Mouse (Mus musculus): ENCODE results near the gene Fmod. TPM values are rescaled to one million over a fixed set of nuclear protein-coding genes. Genes with fewer than 3 reads are reported as not detected.

The Fmod gene
- polyA plus RNA-seq, 1 experiment from 2014 or later = 16.0 TPM

- Histone ChIP-seq H3K27me3 (ENCODE audit: control insufficient read depth, insufficient read depth, low read length) (no peaks in the 10 kb centered on the region), H3K4me1 (ENCODE audit: control insufficient read depth, insufficient read depth, low read length) (peaks cover 17% of the 10 kb centered on the region), H3K4me2 (ENCODE audit: low read depth) (no peak overlapping the region), H3K9ac (ENCODE audit: low read length) (no peak overlapping the region), H3K4me3 (ENCODE audit: low read depth, low read length) (no peak overlapping the region), H3K36me3 (ENCODE audit: control insufficient read depth, insufficient read depth, low read length) (0 out of 2 replicates have a peak, but pooled peaks cover 3% of the 10 kb centered on the region), H3K27ac (ENCODE audit: low read depth, low read length) (no peak overlapping the region), H3K9me3 (ENCODE audit: control insufficient read depth, low read length) (no peaks in the 10 kb centered on the region)
- 91% methylated on average over 5 of the region's 5 CpGs for WGBS
- ATAC-seq (ENCODE audit: insufficient read depth, low FRiP score, low TSS enrichment) (no peak), DNase-seq (ENCODE audit: low spot score) (no peak)
Observed at GRCm38 (mm10) chr1:134080881-134081450, 43.9 kb downstream of the Fmod start.

- WGBS = 68% methylated on average over 11 of the region's 11 CpGs
- Histone ChIP-seq H3K9me3 (ENCODE audit: control insufficient read depth, low read length) (no peaks in the 10 kb centered on the region), H3K4me3 (ENCODE audit: low read depth, low read length) (no peak overlapping the region), H3K9ac (ENCODE audit: low read length) (no peak overlapping the region), H3K27ac (ENCODE audit: low read depth, low read length) (no peak overlapping the region), H3K27me3 (ENCODE audit: control insufficient read depth, insufficient read depth, low read length) (no peaks in the 10 kb centered on the region), H3K36me3 (ENCODE audit: control insufficient read depth, insufficient read depth, low read length) (no peaks in the 10 kb centered on the region), H3K4me1 (ENCODE audit: control insufficient read depth, insufficient read depth, low read length) (peaks cover 19% of the 10 kb centered on the region), H3K4me2 (ENCODE audit: low read depth) (no peak overlapping the region)
- DNase-seq (ENCODE audit: low spot score) (no peak), ATAC-seq (ENCODE audit: insufficient read depth, low FRiP score, low TSS enrichment) (no peak)
Observed at GRCm38 (mm10) chr1:134082987-134083516, 46.0 kb downstream of the Fmod start.

- no peak for ATAC-seq (ENCODE audit: insufficient read depth, low FRiP score, low TSS enrichment)
- no peak overlapping the region for H3K27ac ChIP-seq (ENCODE audit: low read depth, low read length)
Observed at GRCm38 (mm10) chr1:134083676-134084075, 46.6 kb downstream of the Fmod start.

GRCm38 (mm10) chr1:134084128-134084527 lies 47.1 kb downstream of the Fmod start:
- no peaks in the 10 kb centered on the region for H3K9me3 ChIP-seq (ENCODE audit: control insufficient read depth, low read length)
- no peak for DNase-seq (ENCODE audit: low spot score)
- no peaks in the 10 kb centered on the region for H3K36me3 ChIP-seq (ENCODE audit: control insufficient read depth, insufficient read depth, low read length)
- no peak for ATAC-seq (ENCODE audit: insufficient read depth, low FRiP score, low TSS enrichment)
- H3K4me2 ChIP-seq (ENCODE audit: low read depth) = no peak overlapping the region
- peaks cover 19% of the 10 kb centered on the region for H3K4me1 ChIP-seq (ENCODE audit: control insufficient read depth, insufficient read depth, low read length)
- H3K4me3 ChIP-seq (ENCODE audit: low read depth, low read length) = no peak overlapping the region
- no peak overlapping the region for H3K27ac ChIP-seq (ENCODE audit: low read depth, low read length)
- no peak overlapping the region for H3K9ac ChIP-seq (ENCODE audit: low read length)
- H3K27me3 ChIP-seq (ENCODE audit: control insufficient read depth, insufficient read depth, low read length) = no peaks in the 10 kb centered on the region
- WGBS = 86% methylated on average over 3 of the region's 3 CpGs

More at GRCm38 (mm10) chr1:134083676-134084075, 46.6 kb downstream of the Fmod start:
- H3K9me3 ChIP-seq (ENCODE audit: control insufficient read depth, low read length) = no peaks in the 10 kb centered on the region
- H3K4me2 ChIP-seq (ENCODE audit: low read depth) = no peak overlapping the region
- H3K4me3 ChIP-seq (ENCODE audit: low read depth, low read length) = no peak overlapping the region
- no peak for DNase-seq (ENCODE audit: low spot score)
- H3K36me3 ChIP-seq (ENCODE audit: control insufficient read depth, insufficient read depth, low read length) = no peaks in the 10 kb centered on the region
- 84% methylated on average over 8 of the region's 8 CpGs for WGBS
- no peaks in the 10 kb centered on the region for H3K27me3 ChIP-seq (ENCODE audit: control insufficient read depth, insufficient read depth, low read length)
- no peak overlapping the region for H3K9ac ChIP-seq (ENCODE audit: low read length)
- peaks cover 19% of the 10 kb centered on the region for H3K4me1 ChIP-seq (ENCODE audit: control insufficient read depth, insufficient read depth, low read length)

GRCm38 (mm10) chr1:134086017-134086416 lies 49.0 kb downstream of the Fmod start:
- Histone ChIP-seq H3K9ac (ENCODE audit: low read length) (no peak overlapping the region), H3K4me1 (ENCODE audit: control insufficient read depth, insufficient read depth, low read length) (peaks cover 14% of the 10 kb centered on the region), H3K27ac (ENCODE audit: low read depth, low read length) (no peak overlapping the region), H3K36me3 (ENCODE audit: control insufficient read depth, insufficient read depth, low read length) (no peaks in the 10 kb centered on the region), H3K27me3 (ENCODE audit: control insufficient read depth, insufficient read depth, low read length) (no peaks in the 10 kb centered on the region), H3K9me3 (ENCODE audit: control insufficient read depth, low read length) (no peaks in the 10 kb centered on the region), H3K4me3 (ENCODE audit: low read depth, low read length) (no peak overlapping the region), H3K4me2 (ENCODE audit: low read depth) (no peak overlapping the region)
- DNase-seq (ENCODE audit: low spot score) (no peak), ATAC-seq (ENCODE audit: insufficient read depth, low FRiP score, low TSS enrichment) (no peak)
- WGBS = 15% methylated on average over 3 of the region's 3 CpGs

- peaks cover 14% of the 10 kb centered on the region for H3K4me1 ChIP-seq (ENCODE audit: control insufficient read depth, insufficient read depth, low read length)
- ATAC-seq (ENCODE audit: insufficient read depth, low FRiP score, low TSS enrichment) = no peak
- DNase-seq (ENCODE audit: low spot score) = no peak
- H3K4me3 ChIP-seq (ENCODE audit: low read depth, low read length) = no peak overlapping the region
- 57% methylated on average over 16 of the region's 16 CpGs for WGBS
- H3K9me3 ChIP-seq (ENCODE audit: control insufficient read depth, low read length) = no peaks in the 10 kb centered on the region
- H3K27me3 ChIP-seq (ENCODE audit: control insufficient read depth, insufficient read depth, low read length) = no peaks in the 10 kb centered on the region
- peak overlapping the region; percentile 12; the same call in 1 of the 2 replicates for H3K4me2 ChIP-seq (ENCODE audit: low read depth)
- 0 out of 2 replicates have a peak overlapping the region, but pooled peaks have one; percentile 27 for H3K27ac ChIP-seq (ENCODE audit: low read depth, low read length)
- H3K36me3 ChIP-seq (ENCODE audit: control insufficient read depth, insufficient read depth, low read length) = no peaks in the 10 kb centered on the region
- H3K9ac ChIP-seq (ENCODE audit: low read length) = peak overlapping the region; percentile 32; the same call in 1 of the 2 replicates
Observed at GRCm38 (mm10) chr1:134086811-134087398, 49.9 kb downstream of the Fmod start.

GRCm38 (mm10) chr1:134089074-134089473 lies 52.0 kb downstream of the Fmod start:
- ATAC-seq (ENCODE audit: insufficient read depth, low FRiP score, low TSS enrichment) (no peak), DNase-seq (ENCODE audit: low spot score) (no peak)
- Histone ChIP-seq H3K4me2 (ENCODE audit: low read depth) (no peak overlapping the region), H3K27ac (ENCODE audit: low read depth, low read length) (no peak overlapping the region), H3K9ac (ENCODE audit: low read length) (no peak overlapping the region), H3K4me1 (ENCODE audit: control insufficient read depth, insufficient read depth, low read length) (peaks cover 26% of the 10 kb centered on the region), H3K9me3 (ENCODE audit: control insufficient read depth, low read length) (no peaks in the 10 kb centered on the region), H3K36me3 (ENCODE audit: control insufficient read depth, insufficient read depth, low read length) (no peaks in the 10 kb centered on the region), H3K27me3 (ENCODE audit: control insufficient read depth, insufficient read depth, low read length) (no peaks in the 10 kb centered on the region), H3K4me3 (ENCODE audit: low read depth, low read length) (no peak overlapping the region)
- 92% methylated on average over 7 of the region's 7 CpGs for WGBS

GRCm38 (mm10) chr1:134091851-134092250 lies 54.8 kb downstream of the Fmod start:
- no peaks in the 10 kb centered on the region for H3K27me3 ChIP-seq (ENCODE audit: control insufficient read depth, insufficient read depth, low read length)
- no peak for ATAC-seq (ENCODE audit: insufficient read depth, low FRiP score, low TSS enrichment)
- H3K4me2 ChIP-seq (ENCODE audit: low read depth) = no peak overlapping the region
- no peak overlapping the region for H3K9ac ChIP-seq (ENCODE audit: low read length)
- no peak overlapping the region for H3K4me3 ChIP-seq (ENCODE audit: low read depth, low read length)
- 72% methylated on average over 3 of the region's 3 CpGs for WGBS
- peaks cover 15% of the 10 kb centered on the region for H3K4me1 ChIP-seq (ENCODE audit: control insufficient read depth, insufficient read depth, low read length)
- H3K36me3 ChIP-seq (ENCODE audit: control insufficient read depth, insufficient read depth, low read length) = no peaks in the 10 kb centered on the region
- no peak for DNase-seq (ENCODE audit: low spot score)
- H3K9me3 ChIP-seq (ENCODE audit: control insufficient read depth, low read length) = no peaks in the 10 kb centered on the region
- no peak overlapping the region for H3K27ac ChIP-seq (ENCODE audit: low read depth, low read length)

GRCm38 (mm10) chr1:134092368-134092767 lies 55.3 kb downstream of the Fmod start:
- H3K27ac ChIP-seq (ENCODE audit: low read depth, low read length) = peak overlapping the region; percentile 62
- H3K36me3 ChIP-seq (ENCODE audit: control insufficient read depth, insufficient read depth, low read length) = no peaks in the 10 kb centered on the region
- 34% methylated on average over 6 of the region's 6 CpGs for WGBS
- no peaks in the 10 kb centered on the region for H3K9me3 ChIP-seq (ENCODE audit: control insufficient read depth, low read length)
- peak overlapping the region; percentile 32 for H3K4me3 ChIP-seq (ENCODE audit: low read depth, low read length)
- DNase-seq (ENCODE audit: low spot score) (no peak), ATAC-seq (ENCODE audit: insufficient read depth, low FRiP score, low TSS enrichment) (no peak)
- peak overlapping the region; percentile 49 for H3K9ac ChIP-seq (ENCODE audit: low read length)
- peak overlapping the region; percentile 58 for H3K4me2 ChIP-seq (ENCODE audit: low read depth)
- peaks cover 12% of the 10 kb centered on the region for H3K4me1 ChIP-seq (ENCODE audit: control insufficient read depth, insufficient read depth, low read length)
- no peaks in the 10 kb centered on the region for H3K27me3 ChIP-seq (ENCODE audit: control insufficient read depth, insufficient read depth, low read length)
